Mouse (Mus musculus): ENCODE results near the gene Igf1. TPM values are rescaled to one million over a fixed set of nuclear protein-coding genes. Genes with fewer than 3 reads are reported as not detected.

The Igf1 gene
- 532 TPM for polyA plus RNA-seq (2014; fragmentation: Illumina TruSeq; extraction: RNeasy Lipid Tissue Mini Kit (QIAGEN cat#74804); ENCODE audit: low read depth, low replicate concordance)

DNA sequence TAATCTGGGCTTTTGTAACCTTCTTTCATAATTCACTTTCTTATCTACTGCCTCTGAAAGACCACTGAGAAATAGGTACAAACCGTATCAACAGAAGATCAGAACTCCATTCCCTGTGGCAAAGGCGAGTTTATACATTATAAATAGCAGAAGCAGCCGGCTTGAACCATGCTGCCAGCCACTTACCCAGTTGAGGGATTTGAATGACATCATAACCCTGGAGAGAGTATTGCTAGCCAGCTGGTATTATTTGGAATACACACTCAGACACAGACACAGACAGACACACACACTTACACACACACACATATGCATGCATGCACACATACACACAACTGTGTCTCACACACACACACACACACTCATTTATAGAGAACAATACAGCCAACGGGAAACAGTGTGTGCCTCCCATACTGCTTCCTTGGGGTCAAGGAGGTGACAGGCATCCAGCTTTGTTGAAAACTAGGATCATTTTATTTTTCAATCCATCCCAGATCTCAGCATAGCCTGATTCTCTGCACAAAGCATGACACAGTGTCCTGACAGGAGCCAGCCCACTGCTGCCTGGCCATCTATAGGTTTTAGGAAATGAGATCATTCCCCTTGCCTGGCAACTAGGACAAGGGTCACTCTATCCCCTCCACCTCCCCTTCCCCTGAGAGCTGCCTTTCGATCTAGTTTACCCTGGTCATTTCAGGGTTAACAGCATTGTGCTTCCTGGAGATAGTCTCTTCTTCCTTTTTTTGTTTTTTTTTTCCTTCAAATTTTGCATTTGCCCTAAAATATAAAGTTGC, at the start of gene Igf1:
TSS of gene Igf1 (plus strand) at position 253 of the 794 bp plus-strand sequence.

Other genes starting within 250 kb of the Igf1 start
- not detected for gene Pmch, start 232.8 kb downstream of the Igf1 start, polyA plus RNA-seq (2014; fragmentation: Illumina TruSeq; extraction: RNeasy Lipid Tissue Mini Kit (QIAGEN cat#74804); ENCODE audit: low read depth, low replicate concordance)

Measured in liver, adult 10 weeks (tissue).